20 mouse cellular contexts compared by ENCODE assay signal in the genomic region with DNA sequence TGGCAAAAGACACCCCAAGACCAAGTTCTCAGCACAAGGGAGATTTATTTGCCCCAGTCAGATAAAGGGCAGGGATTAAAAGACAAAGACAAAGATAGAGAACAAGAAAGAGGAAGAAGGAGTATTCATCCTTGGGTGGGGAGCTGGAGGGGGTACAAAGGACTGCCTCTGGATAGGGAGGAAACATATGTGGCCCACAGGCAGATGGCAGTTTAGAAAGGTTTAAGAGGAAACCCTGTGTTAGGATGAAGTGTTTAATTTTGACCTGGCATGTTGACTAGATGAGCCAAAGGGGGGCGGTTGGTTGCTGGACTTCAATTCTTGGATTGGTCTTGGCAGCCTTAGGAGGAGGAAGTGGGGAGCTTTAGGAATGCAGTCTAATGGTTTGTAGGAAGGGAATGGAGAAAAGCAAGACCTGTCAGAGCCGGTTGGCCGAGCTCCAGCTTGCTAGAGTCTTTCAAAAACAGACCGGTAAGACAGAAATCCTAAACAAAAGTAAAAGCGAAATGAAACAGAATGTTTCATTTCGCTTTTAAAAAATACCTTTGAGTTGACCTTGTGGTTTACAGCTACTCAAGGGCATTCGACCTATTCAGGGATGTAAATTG. TPM values are rescaled to one million over a fixed set of nuclear protein-coding genes. Genes with fewer than 3 reads are reported as not detected.
A peak's percentile ranks its signal among the peaks of the same experiment; 100 is the strongest.
DNase-seq lines count a peak whose midpoint lies in the region; ATAC-seq lines count a peak whose summit lies in the region.
"Had no signal": no experiment of that assay in that cellular context is flagged by ENCODE, and none has a peak within 500 bp of the region (broad histone marks: within the 10 kb centered on the region; RNA-seq: fewer than 3 reads in every experiment).

No protein-coding gene starts in this region.

- H3K9ac ChIP-seq in embryonic facial prominence, embryonic 14.5 days (ENCODE audit: low read depth, low read length): no peak overlapping the region
- H3K9ac ChIP-seq: forebrain, postnatal 0 days; intestine, embryonic 15.5 days; liver, embryonic 12.5 days had no signal

- intact Hi-C loops in left cerebral cortex, postnatal 4 days (cut with DNase I): no loop called here
- intact Hi-C loops in left cerebral cortex, postnatal 10 days (cut with DNase I): no loop called here

- H3K4me1 ChIP-seq in embryonic facial prominence, embryonic 14.5 days (ENCODE audit: control insufficient read depth, insufficient read depth, low read length): no peaks in the 10 kb centered on the region
- peaks cover 9% of the 10 kb centered on the region for H3K4me1 ChIP-seq in embryonic facial prominence, embryonic 10.5 days

- H3K27me3 ChIP-seq in embryonic facial prominence, embryonic 14.5 days (replicated peaks; ENCODE audit: control insufficient read depth, insufficient read depth, low read length): no peaks in the 10 kb centered on the region
- no peaks in the 10 kb centered on the region for H3K27me3 ChIP-seq in embryonic facial prominence, embryonic 10.5 days (replicated peaks; ENCODE audit: low read depth, poor library complexity, severe bottlenecking)
- H3K27me3 ChIP-seq: intestine, embryonic 15.5 days had no signal

- WGBS in embryonic facial prominence, embryonic 14.5 days: 60% methylated on average over 7 of the region's 7 CpGs
- 95% methylated on average over 7 of the region's 7 CpGs for WGBS in embryonic facial prominence, embryonic 10.5 days

- ATAC-seq in embryonic facial prominence, embryonic 14.5 days (ENCODE audit: low read depth): no peak
- ATAC-seq in hematopoietic stem cell, adult 5-6 weeks (replicated peaks in 1 of 2; ENCODE audit: insufficient read depth in 1 of 2, low FRiP score in 2 of 2, low TSS enrichment in 1 of 2, low read depth in 1 of 2, poor library complexity in 2 of 2, severe bottlenecking in 2 of 2): peak; percentile 57 to 75
- ATAC-seq: forebrain, postnatal 0 days; intestine, embryonic 15.5 days; liver, embryonic 12.5 days had no signal

- no peak overlapping the region for H3K4me2 ChIP-seq in embryonic facial prominence, embryonic 14.5 days (ENCODE audit: low read depth, low read length)
- H3K4me2 ChIP-seq: intestine, embryonic 15.5 days; liver, embryonic 12.5 days had no signal

- peak; percentile 83 for DNase-seq in embryonic facial prominence, embryonic 14.5 days (ENCODE audit: low spot score)
- no peak for DNase-seq in embryonic facial prominence, embryonic 10.5 days (ENCODE audit: low spot score)
- DNase-seq in left cerebral cortex, postnatal 4 days: peak; percentile 8
- DNase-seq in left cerebral cortex, adult 11 months (ENCODE audit: low spot score): no peak
- DNase-seq in right cerebral cortex, postnatal 4 days: peak; percentile 7
- DNase-seq in right cerebral cortex, adult 2 months (ENCODE audit: low spot score in 2 of 2): no peak
- no peak for DNase-seq in left cerebral cortex, postnatal 10 days (ENCODE audit: extremely low spot score in 1 of 2, low spot score in 2 of 2)
- DNase-seq: cerebellum, adult 2 months; forebrain, postnatal 0 days; gastrocnemius, adult 2 months; heart, adult 11 months; midbrain, embryonic 14.5 days; thymus, postnatal 14 days had no signal

- H3K36me3 ChIP-seq in embryonic facial prominence, embryonic 14.5 days (ENCODE audit: control insufficient read depth, insufficient read depth, low read length): no peaks in the 10 kb centered on the region
- H3K36me3 ChIP-seq in embryonic facial prominence, embryonic 10.5 days (replicated peaks): no peaks in the 10 kb centered on the region
- H3K36me3 ChIP-seq: hindbrain, embryonic 10.5 days; intestine, embryonic 15.5 days; liver, embryonic 12.5 days had no signal

- no peak overlapping the region for H3K4me3 ChIP-seq in embryonic facial prominence, embryonic 14.5 days (ENCODE audit: low read depth, low read length)
- H3K4me3 ChIP-seq in embryonic facial prominence, embryonic 10.5 days: no peak overlapping the region
- H3K4me3 ChIP-seq: erythroblast, embryonic 14.5 days; gastrocnemius, adult 2 months; hindbrain, embryonic 10.5 days; intestine, embryonic 15.5 days; liver, embryonic 12.5 days had no signal

- H3K9me3 ChIP-seq in embryonic facial prominence, embryonic 14.5 days (ENCODE audit: control insufficient read depth, low read length): no peaks in the 10 kb centered on the region
- no peaks in the 10 kb centered on the region for H3K9me3 ChIP-seq in embryonic facial prominence, embryonic 10.5 days
- H3K9me3 ChIP-seq: hindbrain, embryonic 10.5 days; intestine, embryonic 15.5 days; liver, embryonic 12.5 days had no signal

- H3K27ac ChIP-seq in embryonic facial prominence, embryonic 14.5 days (replicated peaks; ENCODE audit: low read depth, low read length): no peak overlapping the region
- H3K27ac ChIP-seq in embryonic facial prominence, embryonic 10.5 days (replicated peaks): no peak overlapping the region
- H3K27ac ChIP-seq: gastrocnemius, adult 2 months; hindbrain, embryonic 10.5 days; intestine, embryonic 15.5 days; liver, embryonic 12.5 days; macrophage had no signal

RNA-seq across cellular contexts. Expression of a gene that starts 2.2 kb away (rescaled TPM):
- 0.43 and 2.4 TPM in 2 replicates for polyA plus RNA-seq in embryonic facial prominence, embryonic 14.5 days (2014; fragmentation: Nextera tagmentation; extraction: Ambion mirVana)
- 2.0 and 2.2 TPM in 2 replicates for polyA plus RNA-seq in embryonic facial prominence, embryonic 10.5 days (2016; fragmentation: Nextera tagmentation; extraction: Ambion mirVana)
- 1 to 10 TPM; 1.1 to 1.4 TPM for total RNA-seq in left cerebral cortex, postnatal 4 days (2021)
- total RNA-seq in hematopoietic stem cell, adult 5-6 weeks (2017): not detected in 2 replicates
- 1 to 10 TPM; 1.2 to 1.3 TPM for total RNA-seq in left cerebral cortex, postnatal 10 days (2021)
- total RNA-seq: adrenal gland, adult 18-20 months; gastrocnemius, adult 2 months had no signal
- polyA plus RNA-seq: erythroblast, embryonic 14.5 days; macrophage had no signal

Comparison
In these comparisons a context has a peak if more than half of its experiments do, and no peak if none do; other contexts are left out.
1. DNase-seq: peak in embryonic facial prominence, embryonic 14.5 days (single experiment), left cerebral cortex, postnatal 4 days (single experiment) and right cerebral cortex, postnatal 4 days (single experiment); none in embryonic facial prominence, embryonic 10.5 days (single experiment), left cerebral cortex, adult 11 months (single experiment), right cerebral cortex, adult 2 months (0 of 2) and left cerebral cortex, postnatal 10 days (0 of 2).